Mouse (Mus musculus): ENCODE data around the gene Tmem50a.

GRCm38 (mm10) chr4:134955196-134955595 lies 40.4 kb upstream of the Tmem50a start:
- TF ChIP-seq CTCF (IDR thresholded peaks at IDR 0.05) (no peak), EP300 (IDR thresholded peaks at IDR 0.05) (no peak)

All from lung, postnatal 0 days (tissue).